Mouse (Mus musculus): ENCODE data around the gene Ccnl1. TPM values are rescaled to one million over a fixed set of nuclear protein-coding genes. Genes with fewer than 3 reads are reported as not detected.

The Ccnl1 gene
- polyA plus RNA-seq, 1 experiment from 2014 or later = 119 TPM

GRCm38 (mm10) chr3:65929821-65930633 is 28.0 kb downstream of the Ccnl1 start:
- no peaks in the 10 kb centered on the region for H3K9me3 ChIP-seq (ENCODE audit: control insufficient read depth, low read length)
- no peak overlapping the region for H3K4me3 ChIP-seq (ENCODE audit: low read depth, low read length)
- peak; percentile 94 for DNase-seq (ENCODE audit: low spot score, missing footprints)
- ATAC-seq (ENCODE audit: low FRiP score) = peak; percentile 60
- no peaks in the 10 kb centered on the region for H3K36me3 ChIP-seq (ENCODE audit: control insufficient read depth, insufficient read depth, low read length)
- peak overlapping the region; percentile 89; the same call in 1 of the 2 replicates for H3K27ac ChIP-seq (ENCODE audit: low read depth, low read length)
- H3K4me2 ChIP-seq = peak overlapping the region; percentile 29; the same call in 1 of the 2 replicates
- peak overlapping the region; percentile 38; the same call in 1 of the 2 replicates for H3K9ac ChIP-seq (ENCODE audit: low read length)
- H3K27me3 ChIP-seq (ENCODE audit: control insufficient read depth, insufficient read depth, low read length) = no peaks in the 10 kb centered on the region
- 23% methylated on average over 20 of the region's 20 CpGs for WGBS
- H3K4me1 ChIP-seq (ENCODE audit: control insufficient read depth, insufficient read depth, low read length) = peaks cover 15% of the 10 kb centered on the region

GRCm38 (mm10) chr3:65929304-65929783 is 28.7 kb downstream of the Ccnl1 start:
- ATAC-seq (ENCODE audit: low FRiP score) (peak; percentile 87), DNase-seq (ENCODE audit: low spot score, missing footprints) (peak; percentile 96)
- Histone ChIP-seq H3K9me3 (ENCODE audit: control insufficient read depth, low read length) (no peaks in the 10 kb centered on the region), H3K4me3 (ENCODE audit: low read depth, low read length) (peak overlapping the region; percentile 17; the same call in 1 of the 2 replicates), H3K36me3 (ENCODE audit: control insufficient read depth, insufficient read depth, low read length) (no peaks in the 10 kb centered on the region), H3K4me2 (peak overlapping the region; percentile 46; the same call in 1 of the 2 replicates), H3K27ac (ENCODE audit: low read depth, low read length) (peak overlapping the region; percentile 89), H3K9ac (ENCODE audit: low read length) (peak overlapping the region; percentile 57), H3K4me1 (ENCODE audit: control insufficient read depth, insufficient read depth, low read length) (peaks cover 15% of the 10 kb centered on the region), H3K27me3 (ENCODE audit: control insufficient read depth, insufficient read depth, low read length) (no peaks in the 10 kb centered on the region)
- WGBS = 2% methylated on average over 10 of the region's 10 CpGs

GRCm38 (mm10) chr3:65928614-65929272 is 29.3 kb downstream of the Ccnl1 start:
- ATAC-seq (ENCODE audit: low FRiP score) = peak; percentile 84
- H3K9ac ChIP-seq (ENCODE audit: low read length) = peak overlapping the region; percentile 39; the same call in 1 of the 2 replicates
- 33% methylated on average over 4 of the region's 4 CpGs for WGBS
- no peaks in the 10 kb centered on the region for H3K27me3 ChIP-seq (ENCODE audit: control insufficient read depth, insufficient read depth, low read length)
- H3K9me3 ChIP-seq (ENCODE audit: control insufficient read depth, low read length) = no peaks in the 10 kb centered on the region
- H3K4me1 ChIP-seq (ENCODE audit: control insufficient read depth, insufficient read depth, low read length) = peaks cover 15% of the 10 kb centered on the region
- H3K4me3 ChIP-seq (ENCODE audit: low read depth, low read length) = no peak overlapping the region
- DNase-seq (ENCODE audit: low spot score, missing footprints) = peak; percentile 93
- peak overlapping the region; percentile 46 for H3K4me2 ChIP-seq
- H3K27ac ChIP-seq (ENCODE audit: low read depth, low read length) = peak overlapping the region; percentile 89
- no peaks in the 10 kb centered on the region for H3K36me3 ChIP-seq (ENCODE audit: control insufficient read depth, insufficient read depth, low read length)

- Histone ChIP-seq H3K36me3 (ENCODE audit: control insufficient read depth, insufficient read depth, low read length) (no peaks in the 10 kb centered on the region), H3K4me1 (ENCODE audit: control insufficient read depth, insufficient read depth, low read length) (peaks cover 15% of the 10 kb centered on the region), H3K27me3 (ENCODE audit: control insufficient read depth, insufficient read depth, low read length) (no peaks in the 10 kb centered on the region), H3K27ac (ENCODE audit: low read depth, low read length) (no peak overlapping the region), H3K4me2 (no peak overlapping the region), H3K9me3 (ENCODE audit: control insufficient read depth, low read length) (no peaks in the 10 kb centered on the region), H3K9ac (ENCODE audit: low read length) (no peak overlapping the region), H3K4me3 (ENCODE audit: low read depth, low read length) (no peak overlapping the region)
- no peak for ATAC-seq (ENCODE audit: low FRiP score)
- 68% methylated on average over 7 of the region's 7 CpGs for WGBS
- no peak for DNase-seq (ENCODE audit: low spot score, missing footprints)
These were observed 30.4 kb downstream of the Ccnl1 start for GRCm38 (mm10) chr3:65927685-65928084.

- 70% methylated on average over 4 of the region's 4 CpGs for WGBS
These were observed 30.9 kb downstream of the Ccnl1 start for GRCm38 (mm10) chr3:65927101-65927501.

GRCm38 (mm10) chr3:65926426-65926825 is 31.6 kb downstream of the Ccnl1 start:
- WGBS = 85% methylated on average over 5 of the region's 5 CpGs
- no peak overlapping the region for H3K9ac ChIP-seq (ENCODE audit: low read length)
- H3K4me3 ChIP-seq (ENCODE audit: low read depth, low read length) = no peak overlapping the region
- no peak overlapping the region for H3K4me2 ChIP-seq
- no peaks in the 10 kb centered on the region for H3K27me3 ChIP-seq (ENCODE audit: control insufficient read depth, insufficient read depth, low read length)
- H3K36me3 ChIP-seq (ENCODE audit: control insufficient read depth, insufficient read depth, low read length) = no peaks in the 10 kb centered on the region
- H3K27ac ChIP-seq (ENCODE audit: low read depth, low read length) = no peak overlapping the region
- DNase-seq (ENCODE audit: low spot score, missing footprints) (peak; percentile 72), ATAC-seq (ENCODE audit: low FRiP score) (no peak)
- no peaks in the 10 kb centered on the region for H3K9me3 ChIP-seq (ENCODE audit: control insufficient read depth, low read length)
- H3K4me1 ChIP-seq (ENCODE audit: control insufficient read depth, insufficient read depth, low read length) = peaks cover 15% of the 10 kb centered on the region

More at GRCm38 (mm10) chr3:65927101-65927501, 30.9 kb downstream of the Ccnl1 start:
- no peaks in the 10 kb centered on the region for H3K27me3 ChIP-seq (ENCODE audit: control insufficient read depth, insufficient read depth, low read length)
- H3K9me3 ChIP-seq (ENCODE audit: control insufficient read depth, low read length) = no peaks in the 10 kb centered on the region
- peaks cover 15% of the 10 kb centered on the region for H3K4me1 ChIP-seq (ENCODE audit: control insufficient read depth, insufficient read depth, low read length)
- no peak overlapping the region for H3K27ac ChIP-seq (ENCODE audit: low read depth, low read length)
- DNase-seq (ENCODE audit: low spot score, missing footprints) (peak; percentile 8), ATAC-seq (ENCODE audit: low FRiP score) (no peak)
- H3K4me2 ChIP-seq = no peak overlapping the region
- no peaks in the 10 kb centered on the region for H3K36me3 ChIP-seq (ENCODE audit: control insufficient read depth, insufficient read depth, low read length)
- H3K9ac ChIP-seq (ENCODE audit: low read length) = no peak overlapping the region
- H3K4me3 ChIP-seq (ENCODE audit: low read depth, low read length) = no peak overlapping the region

GRCm38 (mm10) chr3:65925058-65925740 is 32.9 kb downstream of the Ccnl1 start:
- ATAC-seq (ENCODE audit: low FRiP score) = no peak
- no peak for DNase-seq (ENCODE audit: low spot score, missing footprints)
- 81% methylated on average over 5 of the region's 5 CpGs for WGBS
- H3K4me1 ChIP-seq (ENCODE audit: control insufficient read depth, insufficient read depth, low read length) = peaks cover 15% of the 10 kb centered on the region
- H3K27me3 ChIP-seq (ENCODE audit: control insufficient read depth, insufficient read depth, low read length) = no peaks in the 10 kb centered on the region
- no peak overlapping the region for H3K4me2 ChIP-seq
- H3K4me3 ChIP-seq (ENCODE audit: low read depth, low read length) = no peak overlapping the region
- H3K36me3 ChIP-seq (ENCODE audit: control insufficient read depth, insufficient read depth, low read length) = no peaks in the 10 kb centered on the region
- no peak overlapping the region for H3K27ac ChIP-seq (ENCODE audit: low read depth, low read length)
- H3K9me3 ChIP-seq (ENCODE audit: control insufficient read depth, low read length) = no peaks in the 10 kb centered on the region
- H3K9ac ChIP-seq (ENCODE audit: low read length) = no peak overlapping the region

GRCm38 (mm10) chr3:65922420-65922819 is 35.6 kb downstream of the Ccnl1 start:
- Histone ChIP-seq H3K4me1 (ENCODE audit: control insufficient read depth, insufficient read depth, low read length) (no peaks in the 10 kb centered on the region), H3K9ac (ENCODE audit: low read length) (no peak overlapping the region), H3K27ac (ENCODE audit: low read depth, low read length) (no peak overlapping the region), H3K27me3 (ENCODE audit: control insufficient read depth, insufficient read depth, low read length) (no peaks in the 10 kb centered on the region), H3K4me3 (ENCODE audit: low read depth, low read length) (no peak overlapping the region), H3K36me3 (ENCODE audit: control insufficient read depth, insufficient read depth, low read length) (no peaks in the 10 kb centered on the region), H3K9me3 (ENCODE audit: control insufficient read depth, low read length) (no peaks in the 10 kb centered on the region), H3K4me2 (no peak overlapping the region)
- ATAC-seq (ENCODE audit: low FRiP score) = no peak; the same call in 1 of the 2 replicates
- 70% methylated on average over 6 of the region's 6 CpGs for WGBS
- no peak for DNase-seq (ENCODE audit: low spot score, missing footprints)
